Mouse (Mus musculus) frontal cortex, postnatal 25 days (tissue): Measurements from ENCODE around the gene Zfr.
"Not testable (repeated sequence)": the region's sequence is repeated elsewhere in the genome, so short reads cannot be mapped to it uniquely, and the experiment has no call there.

Source experiments
- DNase-seq, 2 experiments: peaks; one replicate each; pipeline ENCODE4 v3.0.0; 2022; ENCODE audit warnings: low spot score in 2 of 2

Zfr gene

DNA sequence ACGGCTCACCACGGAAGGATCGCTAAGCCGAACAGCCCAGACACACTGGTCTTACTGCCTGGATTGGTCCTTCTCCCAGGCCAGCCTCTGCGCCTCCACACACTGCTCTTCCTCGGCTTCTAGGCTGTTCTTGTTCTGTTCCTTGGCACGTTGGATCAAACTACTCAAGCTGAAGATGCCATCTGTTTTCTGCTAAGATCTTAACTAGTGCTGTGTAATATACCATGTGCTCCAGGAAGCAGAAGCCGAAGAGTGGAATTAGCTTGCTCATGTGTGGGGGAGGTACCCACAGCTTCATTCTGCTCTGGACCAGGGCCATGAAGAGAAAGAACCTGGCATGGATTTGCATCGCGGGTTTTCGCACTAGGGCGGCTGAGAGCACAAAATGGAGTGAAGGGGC is 11.2 kb upstream of the Zfr start:
- DNase-seq, result no peak

- no peak for DNase-seq
Observed at GRCm38 (mm10) chr15:12108200-12108599, 9.4 kb upstream of the Zfr start.

- not testable (repeated sequence) for DNase-seq
Observed at GRCm38 (mm10) chr15:12108922-12109321, 8.7 kb upstream of the Zfr start.

GRCm38 (mm10) chr15:12111232-12111631 is 6.4 kb upstream of the Zfr start:
- DNase-seq, result no peak

DNA sequence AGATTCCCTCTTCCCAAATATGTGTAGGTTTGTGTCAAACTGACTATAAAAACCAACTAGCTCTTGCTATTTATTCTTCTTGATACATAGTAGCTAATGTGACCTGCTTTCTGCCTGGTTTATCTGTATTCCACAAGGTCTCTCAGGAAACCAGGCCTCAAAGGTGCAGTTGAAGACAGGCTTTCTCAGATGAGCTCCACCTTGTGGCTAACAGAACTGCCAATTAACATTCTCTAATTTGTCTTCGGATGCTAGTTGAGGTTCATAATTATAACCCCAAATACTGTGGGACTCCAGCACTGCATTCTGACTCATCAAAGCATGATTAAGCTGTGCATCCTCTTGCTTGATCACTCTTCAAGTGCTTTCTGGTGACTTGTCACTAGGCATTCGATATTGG is 4.2 kb upstream of the Zfr start:
- DNase-seq, result no peak

GRCm38 (mm10) chr15:12114546-12114945 is 3.1 kb upstream of the Zfr start:
- DNase-seq, result no peak

DNA sequence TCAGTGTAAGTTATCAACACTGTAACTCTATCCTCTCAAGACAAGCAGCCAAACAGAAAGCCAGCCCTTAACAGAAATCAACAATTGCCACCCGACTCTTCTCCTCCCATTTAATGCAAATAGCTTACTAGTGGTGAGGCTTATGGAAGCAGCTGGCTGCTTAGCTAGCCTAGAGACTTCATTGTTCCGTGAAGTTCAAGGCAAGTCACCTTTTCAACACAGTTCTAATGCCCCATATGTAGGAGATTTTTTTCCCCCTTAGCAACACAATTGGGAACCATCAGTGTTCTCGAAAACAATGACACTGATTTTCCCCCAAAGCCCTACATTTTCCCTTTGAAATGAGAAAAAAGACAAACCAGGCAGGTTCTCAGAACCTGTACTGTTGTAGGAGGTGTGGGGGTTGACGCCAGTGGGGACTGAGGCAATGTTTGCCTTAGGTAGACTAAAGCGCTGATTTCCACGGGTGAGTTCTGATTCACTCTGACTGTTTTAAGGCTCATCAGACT is 1.9 kb upstream of the Zfr start:
- no peak for DNase-seq

DNA sequence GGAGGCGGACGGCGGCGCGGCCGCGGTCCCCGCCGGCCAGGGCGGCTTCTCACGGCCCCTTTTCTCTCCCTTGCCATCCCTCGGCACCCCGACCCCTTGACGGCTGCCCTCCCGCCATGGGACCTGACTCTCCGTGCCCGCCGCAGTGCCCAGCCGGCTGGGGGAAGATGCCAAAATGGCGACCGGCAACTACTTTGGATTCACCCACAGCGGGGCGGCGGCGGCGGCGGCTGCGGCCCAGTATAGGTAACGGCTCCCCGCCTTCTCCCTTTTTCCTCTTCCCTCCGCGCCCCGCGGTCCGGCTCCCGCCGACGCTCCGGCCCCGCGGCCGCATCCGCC is 431 bp downstream of the Zfr start:
- no peak for DNase-seq

DNA sequence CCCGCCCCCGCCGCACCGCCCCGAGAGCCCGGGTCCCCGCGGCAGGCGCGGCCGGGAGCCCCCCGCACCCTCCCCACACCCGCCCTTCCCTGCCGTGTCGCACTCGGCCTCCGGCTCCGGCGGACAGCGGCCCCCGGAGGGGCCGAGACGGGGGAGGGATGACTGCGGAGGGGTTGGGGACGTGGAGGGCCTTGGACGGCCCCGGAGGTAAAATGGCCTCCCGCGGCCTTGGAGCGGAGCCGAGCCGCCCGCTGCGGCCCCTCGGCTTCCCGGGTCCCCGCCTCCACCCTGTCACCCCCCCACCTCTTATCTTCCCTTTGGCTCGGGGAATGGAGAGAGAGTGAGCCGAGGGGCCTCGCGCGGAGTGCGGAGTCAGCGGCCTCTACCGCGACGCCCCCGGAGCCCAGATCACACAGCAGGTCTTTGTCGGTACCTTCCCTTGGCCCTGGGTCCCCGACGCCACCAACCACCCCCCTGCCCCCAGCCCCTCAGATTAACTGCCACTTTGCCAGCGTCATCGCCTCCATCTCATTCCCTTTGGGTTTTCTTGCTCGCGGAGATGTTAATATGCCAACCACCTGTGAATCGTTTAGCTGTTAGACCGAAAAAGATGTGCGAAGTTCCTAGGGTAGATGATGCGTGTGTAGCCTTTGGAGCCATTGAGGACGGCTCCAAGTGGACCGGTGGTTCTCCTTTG is 949 bp downstream of the Zfr start:
- no peak for DNase-seq

GRCm38 (mm10) chr15:12119129-12119466 is 1.5 kb downstream of the Zfr start:
- DNase-seq, result no peak

DNA sequence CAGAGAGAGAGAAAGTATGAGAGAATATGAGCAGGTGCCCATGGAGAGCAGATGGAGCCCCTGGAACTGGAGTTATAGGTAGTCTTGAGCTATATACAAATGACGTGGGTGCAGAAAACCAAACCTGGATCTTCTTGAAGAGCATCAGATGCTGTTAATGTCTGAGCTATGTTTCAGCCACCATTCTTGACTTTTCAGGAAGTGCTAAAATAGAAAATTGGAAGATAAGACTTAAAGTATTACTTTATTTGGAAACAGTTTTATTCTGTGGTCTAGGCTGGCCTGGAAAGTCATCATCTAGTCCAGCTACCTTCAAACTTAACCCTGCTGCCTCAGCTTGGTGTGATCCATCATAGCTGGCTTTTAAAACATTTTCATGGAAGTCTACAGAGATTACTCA is 7.3 kb downstream of the Zfr start:
- no peak for DNase-seq

DNA sequence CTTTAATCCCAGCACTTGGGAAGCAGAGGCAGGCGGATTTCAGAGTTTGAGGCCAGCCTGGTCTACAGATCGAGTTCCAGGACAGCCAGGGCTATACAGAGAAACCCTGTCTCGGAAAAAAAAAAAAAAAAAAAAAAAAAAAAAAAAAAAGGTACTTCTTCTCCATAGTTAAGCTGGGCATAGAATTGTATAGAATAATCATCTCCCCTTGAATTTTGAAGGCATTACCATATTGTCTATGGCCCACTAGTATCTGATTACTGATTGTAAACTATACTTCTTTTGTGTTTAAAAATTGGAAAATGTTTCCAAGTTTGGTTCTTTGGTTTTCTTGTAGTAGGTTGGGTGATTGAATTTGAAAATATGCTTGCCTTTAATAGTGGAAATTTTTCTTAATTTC is 13.2 kb downstream of the Zfr start:
- DNase-seq, result not testable (repeated sequence)

GRCm38 (mm10) chr15:12134546-12134945 is 16.9 kb downstream of the Zfr start:
- no peak for DNase-seq

GRCm38 (mm10) chr15:12135368-12135767 is 17.7 kb downstream of the Zfr start:
- no peak for DNase-seq

GRCm38 (mm10) chr15:12136371-12136770 is 18.7 kb downstream of the Zfr start:
- no peak for DNase-seq

- no peak for DNase-seq
Observed at GRCm38 (mm10) chr15:12140985-12141729, 23.5 kb downstream of the Zfr start.

GRCm38 (mm10) chr15:12147423-12147822 is 29.8 kb downstream of the Zfr start:
- DNase-seq, result no peak

- DNase-seq, result no peak
Observed at GRCm38 (mm10) chr15:12149501-12149900, 31.9 kb downstream of the Zfr start.

GRCm38 (mm10) chr15:12153747-12154146 is 36.1 kb downstream of the Zfr start:
- DNase-seq, result no peak

- no peak for DNase-seq
Observed at GRCm38 (mm10) chr15:12178126-12178525, 60.5 kb downstream of the Zfr start.

- DNase-seq, result not testable (repeated sequence)
Observed at GRCm38 (mm10) chr15:12181181-12181805, 63.7 kb downstream of the Zfr start.

- DNase-seq, result no peak
Observed at GRCm38 (mm10) chr15:12193880-12194816, 76.5 kb downstream of the Zfr start.
